Mouse (Mus musculus): ENCODE data around the gene Adamts16. TPM values are rescaled to one million over a fixed set of nuclear protein-coding genes. Genes with fewer than 3 reads are reported as not detected.

The Adamts16 gene
- polyA plus RNA-seq, 1 experiment from 2014 or later: 2.3 TPM

- no peaks in the 10 kb centered on the region for H3K9me3 ChIP-seq (ENCODE audit: control insufficient read depth, low read length)
- no peak overlapping the region for H3K27ac ChIP-seq (ENCODE audit: low read depth, low read length)
- H3K4me2 ChIP-seq (ENCODE audit: low read depth): no peak overlapping the region
- 82% methylated on average over 5 of the region's 5 CpGs for WGBS
- H3K27me3 ChIP-seq (ENCODE audit: control insufficient read depth, insufficient read depth, low read length): no peaks in the 10 kb centered on the region
- no peaks in the 10 kb centered on the region for H3K4me1 ChIP-seq (ENCODE audit: control insufficient read depth, insufficient read depth, low read length)
- no peak overlapping the region for H3K9ac ChIP-seq (ENCODE audit: low read length)
- no peak for ATAC-seq (ENCODE audit: insufficient read depth, low FRiP score, low TSS enrichment)
- DNase-seq (ENCODE audit: low spot score): no peak
- H3K4me3 ChIP-seq (ENCODE audit: low read depth, low read length): no peak overlapping the region
- no peaks in the 10 kb centered on the region for H3K36me3 ChIP-seq (ENCODE audit: control insufficient read depth, insufficient read depth, low read length)
Observed at GRCm38 (mm10) chr13:70818982-70819381, 22.6 kb downstream of the Adamts16 start.

- Histone ChIP-seq H3K27ac (ENCODE audit: low read depth, low read length) (no peak overlapping the region), H3K4me2 (ENCODE audit: low read depth) (no peak overlapping the region), H3K9me3 (ENCODE audit: control insufficient read depth, low read length) (no peaks in the 10 kb centered on the region), H3K9ac (ENCODE audit: low read length) (no peak overlapping the region), H3K4me1 (ENCODE audit: control insufficient read depth, insufficient read depth, low read length) (no peaks in the 10 kb centered on the region), H3K36me3 (ENCODE audit: control insufficient read depth, insufficient read depth, low read length) (no peaks in the 10 kb centered on the region), H3K4me3 (ENCODE audit: low read depth, low read length) (no peak overlapping the region), H3K27me3 (ENCODE audit: control insufficient read depth, insufficient read depth, low read length) (no peaks in the 10 kb centered on the region)
- ATAC-seq (ENCODE audit: insufficient read depth, low FRiP score, low TSS enrichment) (no peak), DNase-seq (ENCODE audit: low spot score) (no peak)
- WGBS: 37% methylated on average over 3 of the region's 3 CpGs
Observed at GRCm38 (mm10) chr13:70814423-70814822, 27.2 kb downstream of the Adamts16 start.

- WGBS: 90% methylated on average over 3 of the region's 3 CpGs
Observed at GRCm38 (mm10) chr13:70805506-70805905, 36.1 kb downstream of the Adamts16 start.

GRCm38 (mm10) chr13:70802849-70803248 is 38.8 kb downstream of the Adamts16 start:
- H3K9me3 ChIP-seq (ENCODE audit: control insufficient read depth, low read length): no peaks in the 10 kb centered on the region
- no peak overlapping the region for H3K4me3 ChIP-seq (ENCODE audit: low read depth, low read length)
- WGBS: 80% methylated on average over 1 of the region's 1 CpGs
- DNase-seq (ENCODE audit: low spot score) (no peak), ATAC-seq (ENCODE audit: insufficient read depth, low FRiP score, low TSS enrichment) (no peak)
- no peaks in the 10 kb centered on the region for H3K4me1 ChIP-seq (ENCODE audit: control insufficient read depth, insufficient read depth, low read length)
- H3K36me3 ChIP-seq (ENCODE audit: control insufficient read depth, insufficient read depth, low read length): no peaks in the 10 kb centered on the region
- no peak overlapping the region for H3K4me2 ChIP-seq (ENCODE audit: low read depth)
- H3K27ac ChIP-seq (ENCODE audit: low read depth, low read length): no peak overlapping the region
- H3K27me3 ChIP-seq (ENCODE audit: control insufficient read depth, insufficient read depth, low read length): no peaks in the 10 kb centered on the region
- H3K9ac ChIP-seq (ENCODE audit: low read length): no peak overlapping the region

More at GRCm38 (mm10) chr13:70805506-70805905, 36.1 kb downstream of the Adamts16 start:
- ATAC-seq (ENCODE audit: insufficient read depth, low FRiP score, low TSS enrichment) (no peak), DNase-seq (ENCODE audit: low spot score) (no peak)
- no peak overlapping the region for H3K9ac ChIP-seq (ENCODE audit: low read length)
- no peaks in the 10 kb centered on the region for H3K27me3 ChIP-seq (ENCODE audit: control insufficient read depth, insufficient read depth, low read length)
- no peak overlapping the region for H3K27ac ChIP-seq (ENCODE audit: low read depth, low read length)
- H3K36me3 ChIP-seq (ENCODE audit: control insufficient read depth, insufficient read depth, low read length): no peaks in the 10 kb centered on the region
- H3K9me3 ChIP-seq (ENCODE audit: control insufficient read depth, low read length): no peaks in the 10 kb centered on the region
- no peak overlapping the region for H3K4me3 ChIP-seq (ENCODE audit: low read depth, low read length)
- H3K4me1 ChIP-seq (ENCODE audit: control insufficient read depth, insufficient read depth, low read length): no peaks in the 10 kb centered on the region
- H3K4me2 ChIP-seq (ENCODE audit: low read depth): no peak overlapping the region

- H3K27ac ChIP-seq (ENCODE audit: low read depth, low read length): no peak overlapping the region
- H3K27me3 ChIP-seq (ENCODE audit: control insufficient read depth, insufficient read depth, low read length): no peaks in the 10 kb centered on the region
- H3K4me2 ChIP-seq (ENCODE audit: low read depth): no peak overlapping the region
Observed at GRCm38 (mm10) chr13:70799322-70799721, 42.3 kb downstream of the Adamts16 start.

GRCm38 (mm10) chr13:70798396-70798795 is 43.2 kb downstream of the Adamts16 start:
- Histone ChIP-seq H3K27ac (ENCODE audit: low read depth, low read length) (no peak overlapping the region), H3K27me3 (ENCODE audit: control insufficient read depth, insufficient read depth, low read length) (no peaks in the 10 kb centered on the region), H3K4me2 (ENCODE audit: low read depth) (no peak overlapping the region), H3K36me3 (ENCODE audit: control insufficient read depth, insufficient read depth, low read length) (no peaks in the 10 kb centered on the region), H3K9me3 (ENCODE audit: control insufficient read depth, low read length) (no peaks in the 10 kb centered on the region), H3K4me3 (ENCODE audit: low read depth, low read length) (no peak overlapping the region), H3K9ac (ENCODE audit: low read length) (no peak overlapping the region), H3K4me1 (ENCODE audit: control insufficient read depth, insufficient read depth, low read length) (no peaks in the 10 kb centered on the region)
- WGBS: 75% methylated on average over 5 of the region's 5 CpGs
- ATAC-seq (ENCODE audit: insufficient read depth, low FRiP score, low TSS enrichment) (no peak), DNase-seq (ENCODE audit: low spot score) (no peak)

More at GRCm38 (mm10) chr13:70799322-70799721, 42.3 kb downstream of the Adamts16 start:
- H3K4me3 ChIP-seq (ENCODE audit: low read depth, low read length): no peak overlapping the region
- WGBS: 67% methylated on average over 3 of the region's 3 CpGs
- ATAC-seq (ENCODE audit: insufficient read depth, low FRiP score, low TSS enrichment) (no peak), DNase-seq (ENCODE audit: low spot score) (no peak)
- no peaks in the 10 kb centered on the region for H3K9me3 ChIP-seq (ENCODE audit: control insufficient read depth, low read length)
- no peaks in the 10 kb centered on the region for H3K36me3 ChIP-seq (ENCODE audit: control insufficient read depth, insufficient read depth, low read length)
- no peak overlapping the region for H3K9ac ChIP-seq (ENCODE audit: low read length)
- no peaks in the 10 kb centered on the region for H3K4me1 ChIP-seq (ENCODE audit: control insufficient read depth, insufficient read depth, low read length)

GRCm38 (mm10) chr13:70794074-70794572 is 47.5 kb downstream of the Adamts16 start:
- ATAC-seq (ENCODE audit: insufficient read depth, low FRiP score, low TSS enrichment): no peak
- 59% methylated on average over 8 of the region's 8 CpGs for WGBS
- no peak for DNase-seq (ENCODE audit: low spot score)

GRCm38 (mm10) chr13:70793660-70794059 is 48.0 kb downstream of the Adamts16 start:
- H3K4me2 ChIP-seq (ENCODE audit: low read depth): no peak overlapping the region

More at GRCm38 (mm10) chr13:70794074-70794572, 47.5 kb downstream of the Adamts16 start:
- no peaks in the 10 kb centered on the region for H3K36me3 ChIP-seq (ENCODE audit: control insufficient read depth, insufficient read depth, low read length)
- no peaks in the 10 kb centered on the region for H3K27me3 ChIP-seq (ENCODE audit: control insufficient read depth, insufficient read depth, low read length)
- H3K4me1 ChIP-seq (ENCODE audit: control insufficient read depth, insufficient read depth, low read length): no peaks in the 10 kb centered on the region
- no peaks in the 10 kb centered on the region for H3K9me3 ChIP-seq (ENCODE audit: control insufficient read depth, low read length)
- H3K27ac ChIP-seq (ENCODE audit: low read depth, low read length): no peak overlapping the region
- no peak overlapping the region for H3K4me3 ChIP-seq (ENCODE audit: low read depth, low read length)
- no peak overlapping the region for H3K9ac ChIP-seq (ENCODE audit: low read length)
- no peak overlapping the region for H3K4me2 ChIP-seq (ENCODE audit: low read depth)

GRCm38 (mm10) chr13:70792950-70793349 is 48.7 kb downstream of the Adamts16 start:
- Histone ChIP-seq H3K4me3 (ENCODE audit: low read depth, low read length) (no peak overlapping the region), H3K4me1 (ENCODE audit: control insufficient read depth, insufficient read depth, low read length) (no peaks in the 10 kb centered on the region), H3K9ac (ENCODE audit: low read length) (no peak overlapping the region), H3K27ac (ENCODE audit: low read depth, low read length) (no peak overlapping the region), H3K4me2 (ENCODE audit: low read depth) (no peak overlapping the region), H3K9me3 (ENCODE audit: control insufficient read depth, low read length) (no peaks in the 10 kb centered on the region), H3K27me3 (ENCODE audit: control insufficient read depth, insufficient read depth, low read length) (no peaks in the 10 kb centered on the region), H3K36me3 (ENCODE audit: control insufficient read depth, insufficient read depth, low read length) (no peaks in the 10 kb centered on the region)
- ATAC-seq (ENCODE audit: insufficient read depth, low FRiP score, low TSS enrichment) (no peak), DNase-seq (ENCODE audit: low spot score) (no peak)
- 90% methylated on average over 7 of the region's 7 CpGs for WGBS

More at GRCm38 (mm10) chr13:70793660-70794059, 48.0 kb downstream of the Adamts16 start:
- Histone ChIP-seq H3K36me3 (ENCODE audit: control insufficient read depth, insufficient read depth, low read length) (no peaks in the 10 kb centered on the region), H3K9me3 (ENCODE audit: control insufficient read depth, low read length) (no peaks in the 10 kb centered on the region), H3K4me1 (ENCODE audit: control insufficient read depth, insufficient read depth, low read length) (no peaks in the 10 kb centered on the region), H3K9ac (ENCODE audit: low read length) (no peak overlapping the region), H3K27ac (ENCODE audit: low read depth, low read length) (no peak overlapping the region), H3K27me3 (ENCODE audit: control insufficient read depth, insufficient read depth, low read length) (no peaks in the 10 kb centered on the region), H3K4me3 (ENCODE audit: low read depth, low read length) (no peak overlapping the region)
- 70% methylated on average over 4 of the region's 4 CpGs for WGBS
- DNase-seq (ENCODE audit: low spot score): no peak
- ATAC-seq (ENCODE audit: insufficient read depth, low FRiP score, low TSS enrichment): no peak
